Mouse (Mus musculus) CH12.LX (cell line): ENCODE measurements around the gene Rpl38. TPM values are rescaled to one million over a fixed set of nuclear protein-coding genes. Genes with fewer than 3 reads are reported as not detected.

Experiments used
- DNase-seq: peaks from one replicate; pipeline ENCODE4 v3.0.0-alpha.2; 2013; ENCODE audit errors: extremely low read depth
- H3K27ac ChIP-seq: 2 replicates; pipeline ENCODE4 v1.5.1; 2012; ENCODE audit warnings: low read depth, mild to moderate bottlenecking, control low read depth, moderate library complexity; ENCODE audit not compliant: insufficient read depth
- H3K27me3 ChIP-seq: replicated peaks from 2 replicates; pipeline ENCODE3; 2012; ENCODE audit warnings: inconsistent platforms
- H3K36me3 ChIP-seq, 2 experiments: replicated peaks in 1 of 2; 2 replicates each; pipeline versions ENCODE3 to v1.6.1; 2012; ENCODE audit warnings: inconsistent platforms in 1 of 2, low read length in 1 of 2, mild to moderate bottlenecking in 1 of 2, mixed read lengths in 1 of 2, moderate library complexity in 1 of 2; ENCODE audit not compliant: control insufficient read depth in 1 of 2, insufficient read depth in 1 of 2
- H3K4me1 ChIP-seq, 2 experiments: 2 replicates each; pipeline ENCODE4 v1.6.1; 2012; ENCODE audit warnings: inconsistent platforms in 1 of 2, moderate library complexity in 1 of 2; ENCODE audit not compliant: insufficient read depth in 2 of 2, control insufficient read depth in 1 of 2
- H3K4me2 ChIP-seq: 2 replicates; pipeline ENCODE4 v1.6.1; 2012; ENCODE audit warnings: low read depth, mild to moderate bottlenecking, control low read depth; ENCODE audit not compliant: poor library complexity, insufficient read depth, severe bottlenecking
- H3K4me3 ChIP-seq, 3 experiments: fragments of 150-350 bp in 1 of 3; sonication (generic) in 1 of 3; replicated peaks in 1 of 3; 2 replicates each; pipeline versions ENCODE3 to v1.5.1; 2011 to 2012; ENCODE audit warnings: low read depth in 2 of 3, low read length in 2 of 3, mild to moderate bottlenecking in 2 of 3, moderate library complexity in 2 of 3, control low read depth in 1 of 3, improper control_type of control experiment in 1 of 3, inconsistent platforms in 1 of 3, mixed read lengths in 1 of 3; ENCODE audit not compliant: poor library complexity in 1 of 3
- H3K79me2 ChIP-seq: replicated peaks from 2 replicates; pipeline ENCODE4 v1.6.1; 2012; ENCODE audit warnings: mild to moderate bottlenecking, moderate library complexity; ENCODE audit not compliant: control insufficient read depth, poor library complexity, insufficient read depth, severe bottlenecking; ENCODE audit errors: extremely low read depth
- H3K9ac ChIP-seq: 2 replicates; pipeline ENCODE4 v1.6.1; 2012; ENCODE audit warnings: low read depth, mild to moderate bottlenecking, control low read depth, moderate library complexity; ENCODE audit not compliant: insufficient read depth
- H3K9me3 ChIP-seq: replicated peaks from 2 replicates; pipeline ENCODE3; 2012; ENCODE audit warnings: low read length, inconsistent platforms, mixed read lengths
- BHLHE40 ChIP-seq: IDR thresholded peaks from 2 replicates; pipeline ENCODE4 v1.6.1; 2011; ENCODE audit warnings: mild to moderate bottlenecking, low read depth, low read length, improper control_type of control experiment
- CHD2 ChIP-seq: IDR thresholded peaks from 2 replicates; pipeline ENCODE4 v1.6.1; 2011; ENCODE audit warnings: low read length, improper control_type of control experiment
- CTCF ChIP-seq, 2 experiments: IDR thresholded peaks in 1 of 2; conservative IDR thresholded peaks in 1 of 2; 2 replicates each; pipeline ENCODE4 v1.5.1; 2011 to 2012; ENCODE audit warnings: low read depth in 2 of 2, low read length in 2 of 2, improper control_type of control experiment in 1 of 2, inconsistent platforms in 1 of 2, mild to moderate bottlenecking in 1 of 2, moderate library complexity in 1 of 2
- ETS1 ChIP-seq: conservative IDR thresholded peaks from 2 replicates; pipeline ENCODE4 v1.6.1; 2012; ENCODE audit warnings: low read depth, mild to moderate bottlenecking, inconsistent platforms, low read length, improper control_type of control experiment, moderate library complexity
- JUN ChIP-seq: IDR thresholded peaks from 2 replicates; pipeline ENCODE4 v1.6.1; 2011; ENCODE audit warnings: low read depth, mild to moderate bottlenecking, low read length, improper control_type of control experiment, moderate library complexity; ENCODE audit not compliant: insufficient read depth
- JUND ChIP-seq: conservative IDR thresholded peaks from 2 replicates; pipeline ENCODE4 v1.6.1; 2011; ENCODE audit warnings: low read depth, low read length, improper control_type of control experiment
- MEF2A ChIP-seq: IDR thresholded peaks from 2 replicates; pipeline ENCODE4 v1.6.1; 2014; ENCODE audit warnings: low read depth, mild to moderate bottlenecking, inconsistent platforms, low read length, improper control_type of control experiment, borderline replicate concordance
- MXI1 ChIP-seq: IDR thresholded peaks from 2 replicates; pipeline ENCODE4 v1.6.1; 2011; ENCODE audit warnings: mild to moderate bottlenecking, low read depth, low read length, improper control_type of control experiment
- MYC ChIP-seq: IDR thresholded peaks from 2 replicates; pipeline ENCODE4 v1.6.1; 2011; ENCODE audit warnings: low read depth, mild to moderate bottlenecking, improper control_type of control experiment, low read length
- NRF1 ChIP-seq: IDR thresholded peaks from 2 replicates; pipeline ENCODE4 v1.6.1; 2014; ENCODE audit warnings: low read depth, mild to moderate bottlenecking, inconsistent platforms, low read length, improper control_type of control experiment, moderate library complexity
- POLR2A ChIP-seq: IDR thresholded peaks from 2 replicates; pipeline ENCODE4 v1.6.1; 2011; ENCODE audit warnings: low read depth, mild to moderate bottlenecking, improper control_type of control experiment, low read length
- POLR2AphosphoS2 ChIP-seq: IDR thresholded peaks from 2 replicates; pipeline ENCODE4 v1.6.1; 2011; ENCODE audit warnings: low read depth, low read length, improper control_type of control experiment
- SIN3A ChIP-seq: IDR thresholded peaks from 2 replicates; pipeline ENCODE4 v1.6.1; 2012; ENCODE audit warnings: low read length, improper control_type of control experiment, inconsistent platforms
- UBTF ChIP-seq: IDR thresholded peaks from 2 replicates; pipeline ENCODE4 v1.6.1; 2012; ENCODE audit warnings: low read depth, mild to moderate bottlenecking, inconsistent platforms, low read length, improper control_type of control experiment, moderate library complexity
- USF1 ChIP-seq: IDR thresholded peaks from 2 replicates; pipeline ENCODE4 v1.6.1; 2014; ENCODE audit warnings: low read depth, mild to moderate bottlenecking, inconsistent platforms, low read length, improper control_type of control experiment
- ZMIZ1 ChIP-seq: IDR thresholded peaks from 2 replicates; pipeline ENCODE4 v1.6.1; 2012; ENCODE audit warnings: low read depth, mild to moderate bottlenecking, inconsistent platforms, low read length, improper control_type of control experiment
- ZNF384 ChIP-seq: IDR thresholded peaks from 2 replicates; pipeline ENCODE4 v1.6.1; 2012; ENCODE audit warnings: low read depth, low read length, improper control_type of control experiment, inconsistent platforms
- dilution Hi-C: fragments of 300-500 bp; cut with MboI; formaldehyde crosslinking; loops from 2 replicates; pipeline ENCODE4 v1.14.3; 2020; ENCODE audit warnings: low sequenced_read_pairs; ENCODE audit not compliant: extremely low pct_unique_long_range_greater_than_20kb, extremely low pct_ligation_motif_present
- in situ Hi-C: fragments of 300-500 bp; cut with MboI; formaldehyde crosslinking; loops from 3 replicates; pipeline ENCODE4 v1.14.3; 2019; ENCODE audit warnings: low sequenced_read_pairs, low pct_ligation_motif_present, low pct_unique_long_range_greater_than_20kb, mixed read lengths
- polyA plus RNA-seq: library from polyadenylated mRNA; unstranded; fragments of >175 nt; gene quantifications from 2 replicates; pipeline ENCODE4 v1.2.1, GENCODE M21; 2012; ENCODE audit warnings: low read depth; ENCODE audit not compliant: insufficient read length
- total RNA-seq, 2 experiments: library from RNA; depleted of rRNA; stranded (reverse); fragments of 300-350 nt in 1 of 2; fragments of >200 nt in 1 of 2; gene quantifications; 2 replicates each; pipeline ENCODE4 v1.2.3; 2012 to 2014

The Rpl38 gene
- total and polyA plus RNA-seq, 3 experiments: 1,435 to 5,556 (median 4,204) TPM

GRCm38 (mm10) chr11:114681054-114681453 is 12.7 kb downstream of the Rpl38 start:
- peaks cover 5 to 51% of the 10 kb centered on the region in 2 experiments for H3K4me1 ChIP-seq
- dilution Hi-C loops (no loop called here), in situ Hi-C loops (no loop called here)
- H3K79me2 ChIP-seq: no peaks in the 10 kb centered on the region
- DNase-seq: no peak
- H3K4me2 ChIP-seq: no peak overlapping the region
- H3K9ac ChIP-seq: no peak overlapping the region
- no peaks in the 10 kb centered on the region for H3K9me3 ChIP-seq
- H3K27ac ChIP-seq: no peak overlapping the region
- no peak for TF ChIP-seq ZMIZ1
- no peak for TF ChIP-seq SIN3A
- TF ChIP-seq USF1: no peak
- TF ChIP-seq ZNF384: no peak
- no peak for TF ChIP-seq CTCF (conservative IDR thresholded peaks at IDR 0.05 in 1 of 2, IDR thresholded peaks at IDR 0.05 in 1 of 2; ENCODE audit: low read depth in 2 of 2, low read length in 2 of 2)
- no peak for TF ChIP-seq MEF2A
- TF ChIP-seq BHLHE40: no peak
- no peak for TF ChIP-seq ETS1
- no peak for TF ChIP-seq JUND
- TF ChIP-seq MXI1: no peak
- TF ChIP-seq UBTF: no peak
- no peak for TF ChIP-seq POLR2A
- TF ChIP-seq, all 38 proteins: peak for 0
- Histone ChIP-seq H3K36me3 (peaks cover 0 to 32% of the 10 kb centered on the region in 2 experiments), H3K4me3 (no peak overlapping the region), H3K27me3 (no peaks in the 10 kb centered on the region)

GRCm38 (mm10) chr11:114682321-114682900 is 14.1 kb downstream of the Rpl38 start:
- H3K4me3 ChIP-seq: no peak overlapping the region
- dilution Hi-C loops (no loop called here), in situ Hi-C loops (no loop called here)
- TF ChIP-seq POLR2AphosphoS2 (no peak), MXI1 (no peak), MYC (no peak), JUN (no peak), CHD2 (no peak), ETS1 (no peak), UBTF (no peak), NRF1 (no peak)
- no peaks in the 10 kb centered on the region for H3K27me3 ChIP-seq
- no peak for DNase-seq
- H3K27ac ChIP-seq: no peak overlapping the region
- H3K36me3 ChIP-seq: peaks cover 0 to 37% of the 10 kb centered on the region in 2 experiments
- peaks cover 5 to 45% of the 10 kb centered on the region in 2 experiments for H3K4me1 ChIP-seq
- no peak overlapping the region for H3K9ac ChIP-seq
- H3K9me3 ChIP-seq: no peaks in the 10 kb centered on the region
- H3K4me2 ChIP-seq: no peak overlapping the region
- H3K79me2 ChIP-seq: no peaks in the 10 kb centered on the region
